Mouse (Mus musculus) T-helper 17 cell (primary cell): ENCODE data around the gene Tpmt.

ENCODE experiments used
- in situ Hi-C, 2 experiments: fragments of 300-600 bp; cut with MboI, MseI; formaldehyde crosslinking; loops; 1 replicate in 1 of 2; 2 replicates in 1 of 2; pipeline ENCODE4 v1.15.1; 2025; ENCODE audit warnings: high pct_unique_total_duplicates in 2 of 2

Tpmt gene

DNA sequence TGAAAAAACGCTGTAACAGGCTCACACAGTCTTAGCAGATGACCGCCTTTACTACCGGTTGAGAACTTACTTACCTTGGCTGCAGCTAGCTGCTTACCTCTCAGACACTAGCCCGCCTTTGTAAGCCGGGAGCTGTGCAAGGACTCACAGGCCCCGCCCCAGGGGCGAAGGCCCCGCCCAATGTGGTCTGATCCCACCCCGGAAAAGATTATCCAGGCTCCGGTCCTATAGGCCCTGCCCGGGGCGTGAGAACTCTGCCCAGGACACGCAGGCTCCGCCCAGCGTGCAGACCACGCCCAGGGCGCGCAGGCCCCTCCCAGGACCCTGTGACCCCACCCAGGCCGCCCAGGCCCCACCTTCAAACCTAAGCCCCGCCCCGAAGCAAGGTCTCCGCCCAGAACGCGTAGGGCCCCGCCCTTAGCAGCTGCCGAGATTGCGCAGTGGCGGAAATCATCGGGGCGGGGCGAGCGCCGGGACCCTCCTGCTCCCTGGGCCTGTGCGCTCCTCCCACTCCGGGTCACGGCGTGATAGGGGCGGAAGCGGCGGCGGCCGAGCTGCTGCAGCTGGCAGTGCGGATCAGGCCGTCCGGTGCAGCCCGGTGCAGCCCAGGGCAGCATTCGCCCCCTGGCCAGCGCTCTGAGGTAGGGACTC lies 1.4 kb downstream of the Tpmt start, which contains the start of gene Kdm1b:
Kdm1b (plus strand) TSS at position 470 of the 651 bp plus-strand sequence.
- in situ Hi-C loops: loop anchor here in 1 of 2 experiments (25.0 kb wide), 1 partner anchor 1469 kb away; the partner anchor contains the start of genes A830005F24Rik and Zfp169

DNA sequence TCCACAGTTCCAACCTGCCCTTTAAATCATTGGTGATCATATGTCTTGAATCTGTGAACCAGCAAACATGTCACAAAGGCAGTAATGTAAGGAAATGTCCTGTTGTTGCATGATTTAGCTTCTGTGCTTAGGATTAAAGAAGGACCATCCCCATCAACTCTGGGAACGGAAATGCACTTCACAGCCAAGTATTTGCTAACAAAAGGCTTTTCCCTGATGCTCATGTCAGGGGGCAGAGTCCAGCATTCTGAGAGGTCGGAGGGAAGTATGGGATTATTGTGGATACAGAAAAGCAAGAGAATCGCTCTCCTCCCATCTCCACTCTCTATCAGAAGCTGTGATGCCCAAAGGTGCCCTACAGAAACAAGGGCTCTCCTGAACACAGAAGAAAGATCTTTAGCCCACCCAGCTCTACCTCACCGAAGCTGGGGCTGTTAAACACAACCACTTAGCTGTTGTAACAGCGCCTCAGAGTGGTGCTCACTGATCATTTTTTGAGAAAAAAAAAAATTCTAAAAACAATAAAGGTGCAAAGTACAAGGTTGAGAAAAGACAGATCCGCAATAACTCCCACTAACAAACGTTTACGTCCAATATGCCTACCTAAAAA lies 2.4 kb downstream of the Tpmt start:
- in situ Hi-C loops: loop anchor here in 1 of 2 experiments (25.0 kb wide), 1 partner anchor 1470 kb away; the partner anchor contains the start of genes A830005F24Rik and Zfp169

- in situ Hi-C loops: loop anchor here in 1 of 2 experiments (25.0 kb wide), 1 partner anchor 1472 kb away; the partner anchor contains the start of genes A830005F24Rik and Zfp169
Observed at GRCm38 (mm10) chr13:47040061-47040460, 4.5 kb downstream of the Tpmt start.

DNA sequence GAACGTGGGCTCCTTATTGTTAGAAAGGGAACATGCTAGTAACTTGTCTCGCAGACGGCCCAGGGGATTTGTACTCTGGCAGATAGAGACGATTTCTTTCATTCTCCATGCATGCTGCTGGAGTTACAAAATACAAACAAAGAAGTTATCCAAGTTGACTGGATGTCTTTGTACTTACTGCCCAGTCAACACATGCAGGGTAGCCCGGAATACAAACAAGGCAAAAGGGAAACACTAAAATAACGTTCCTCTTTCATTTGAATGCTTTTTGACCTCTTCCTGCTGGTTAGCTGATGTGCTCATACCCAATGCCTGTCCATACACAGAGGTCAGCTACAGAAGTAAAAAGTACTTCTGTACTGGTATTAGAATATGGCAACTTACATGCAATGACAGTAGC lies 6.6 kb downstream of the Tpmt start:
- in situ Hi-C loops: loop anchor here in 1 of 2 experiments (25.0 kb wide), 1 partner anchor 1474 kb away; the partner anchor contains the start of genes A830005F24Rik and Zfp169

DNA sequence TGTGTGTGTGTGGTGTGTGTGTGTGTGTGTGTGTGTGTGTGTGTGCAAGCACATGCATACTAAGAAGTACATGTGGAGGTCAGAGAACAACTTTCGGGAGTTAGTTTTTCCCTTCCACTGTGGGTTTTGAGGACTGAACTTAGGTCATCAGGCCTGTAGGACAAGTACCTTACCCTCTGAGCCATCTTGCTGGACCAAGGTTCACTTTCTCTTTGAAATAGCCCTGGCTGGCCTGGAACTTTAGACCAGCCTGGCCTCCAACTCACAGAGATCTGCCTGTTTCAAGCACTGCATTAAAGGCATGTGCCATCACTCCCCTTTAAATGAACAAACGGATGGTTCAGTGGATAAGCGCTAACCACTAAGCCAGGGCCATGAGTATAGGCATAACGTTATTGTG lies 10.9 kb downstream of the Tpmt start:
- in situ Hi-C loops: loop anchor here in 1 of 2 experiments (25.0 kb wide), 1 partner anchor 1479 kb away; the partner anchor contains the start of genes A830005F24Rik and Zfp169

DNA sequence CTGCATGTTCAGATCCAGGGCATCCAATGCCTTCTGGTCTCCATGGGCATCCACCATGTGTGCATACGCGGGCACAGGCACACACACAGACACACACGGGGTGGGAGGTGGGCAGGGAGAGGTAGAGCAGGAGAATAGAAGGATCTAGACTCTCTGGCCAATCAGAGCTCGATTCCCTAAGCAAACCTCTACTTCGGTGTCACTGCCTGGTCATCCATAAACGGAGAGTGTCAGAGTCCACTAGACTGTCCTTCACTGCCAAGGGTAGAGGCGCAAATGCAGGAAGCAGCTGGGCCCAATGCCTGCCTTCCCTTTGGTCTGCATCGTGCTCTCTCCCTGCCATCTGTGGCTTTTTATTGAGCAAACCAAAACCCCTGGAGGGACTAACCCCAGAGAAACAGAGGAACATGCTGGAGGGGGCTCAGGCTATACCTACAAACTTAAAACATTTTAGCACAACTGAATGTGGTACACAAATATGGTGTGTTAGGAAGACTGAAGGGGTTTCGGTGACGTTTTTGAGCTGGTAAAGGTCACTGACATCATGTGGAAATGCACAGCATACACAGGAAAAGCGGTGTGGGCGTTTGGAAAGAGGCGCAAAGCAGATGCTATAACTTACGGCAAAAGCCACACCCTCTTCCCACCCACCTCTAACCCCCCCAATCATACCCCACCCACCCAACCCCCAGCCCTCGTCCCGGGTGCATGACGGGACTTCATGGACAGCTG lies 14.0 kb downstream of the Tpmt start:
- in situ Hi-C loops: loop anchor here in 1 of 2 experiments (25.0 kb wide), 1 partner anchor 1482 kb away; the partner anchor contains the start of genes A830005F24Rik and Zfp169

DNA sequence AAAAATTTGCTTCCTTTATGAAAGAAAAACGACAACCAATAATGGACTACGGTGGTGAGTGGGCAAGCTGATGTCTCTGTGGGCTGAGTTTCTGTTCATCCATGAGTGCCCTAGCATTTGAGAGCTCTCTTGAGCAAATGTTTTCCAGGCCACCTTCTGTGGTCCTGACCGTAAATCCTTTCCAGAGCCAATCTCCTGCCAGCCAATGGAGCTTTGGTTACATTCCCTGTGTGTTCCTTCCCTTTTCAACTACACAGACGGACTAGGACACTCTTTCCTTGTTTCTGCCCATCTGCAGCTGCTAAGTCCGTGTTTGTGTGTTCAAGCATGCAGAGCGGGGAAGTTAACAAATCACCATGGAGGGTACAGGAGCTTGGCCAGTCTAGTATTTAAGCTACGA lies 23.7 kb downstream of the Tpmt start:
- in situ Hi-C loops: loop anchor here in 1 of 2 experiments (25.0 kb wide), 2 partner anchors 183 to 1808 kb away; no protein-coding TSS in a partner anchor

DNA sequence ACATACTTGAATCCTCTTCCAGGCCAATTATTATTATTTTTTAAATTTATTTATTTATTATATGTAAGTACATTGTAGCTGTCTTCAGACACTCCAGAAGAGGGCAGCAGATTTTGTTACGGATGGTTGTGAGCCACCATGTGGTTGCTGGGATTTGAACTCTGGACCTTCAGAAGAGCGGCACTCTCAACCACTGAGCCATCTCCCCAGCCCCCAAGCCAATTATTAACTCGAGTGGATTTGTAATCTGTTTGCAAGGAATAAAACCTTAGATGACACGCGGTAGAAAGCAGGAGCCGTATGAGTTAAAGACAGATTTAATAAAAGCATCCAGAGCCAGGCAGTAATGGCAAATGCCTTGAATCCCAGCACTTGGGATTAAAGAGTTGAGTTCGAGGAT lies 24.8 kb downstream of the Tpmt start:
- in situ Hi-C loops: loop anchor here in 1 of 2 experiments (25.0 kb wide), 2 partner anchors 182 to 1807 kb away; no protein-coding TSS in a partner anchor

DNA sequence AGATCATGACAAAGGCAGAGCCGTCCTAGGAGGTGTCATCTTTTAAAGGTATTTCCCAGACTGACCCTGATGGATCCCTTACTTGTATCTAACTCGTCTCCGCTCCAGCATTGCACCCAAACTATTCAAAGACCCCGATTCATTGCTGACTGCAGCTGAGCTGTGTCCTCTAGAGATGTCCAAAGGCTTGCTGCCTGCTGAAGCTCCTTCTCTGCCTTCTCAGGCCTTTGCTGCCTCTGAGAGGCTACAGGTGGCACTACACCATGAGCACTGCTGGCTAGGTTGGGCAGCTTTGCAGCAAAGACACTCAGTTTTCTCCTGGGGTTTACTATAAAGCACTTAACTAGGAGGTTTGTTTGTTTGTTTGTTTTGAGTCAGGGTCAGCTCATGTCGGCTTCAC lies 27.3 kb downstream of the Tpmt start:
- in situ Hi-C loops: loop anchor here in 1 of 2 experiments (25.0 kb wide), 2 partner anchors 180 to 1805 kb away; no protein-coding TSS in a partner anchor

GRCm38 (mm10) chr13:47015195-47015501 lies 29.4 kb downstream of the Tpmt start:
- in situ Hi-C loops: loop anchor here in 1 of 2 experiments (25.0 kb wide), 2 partner anchors 178 to 1803 kb away; no protein-coding TSS in a partner anchor

DNA sequence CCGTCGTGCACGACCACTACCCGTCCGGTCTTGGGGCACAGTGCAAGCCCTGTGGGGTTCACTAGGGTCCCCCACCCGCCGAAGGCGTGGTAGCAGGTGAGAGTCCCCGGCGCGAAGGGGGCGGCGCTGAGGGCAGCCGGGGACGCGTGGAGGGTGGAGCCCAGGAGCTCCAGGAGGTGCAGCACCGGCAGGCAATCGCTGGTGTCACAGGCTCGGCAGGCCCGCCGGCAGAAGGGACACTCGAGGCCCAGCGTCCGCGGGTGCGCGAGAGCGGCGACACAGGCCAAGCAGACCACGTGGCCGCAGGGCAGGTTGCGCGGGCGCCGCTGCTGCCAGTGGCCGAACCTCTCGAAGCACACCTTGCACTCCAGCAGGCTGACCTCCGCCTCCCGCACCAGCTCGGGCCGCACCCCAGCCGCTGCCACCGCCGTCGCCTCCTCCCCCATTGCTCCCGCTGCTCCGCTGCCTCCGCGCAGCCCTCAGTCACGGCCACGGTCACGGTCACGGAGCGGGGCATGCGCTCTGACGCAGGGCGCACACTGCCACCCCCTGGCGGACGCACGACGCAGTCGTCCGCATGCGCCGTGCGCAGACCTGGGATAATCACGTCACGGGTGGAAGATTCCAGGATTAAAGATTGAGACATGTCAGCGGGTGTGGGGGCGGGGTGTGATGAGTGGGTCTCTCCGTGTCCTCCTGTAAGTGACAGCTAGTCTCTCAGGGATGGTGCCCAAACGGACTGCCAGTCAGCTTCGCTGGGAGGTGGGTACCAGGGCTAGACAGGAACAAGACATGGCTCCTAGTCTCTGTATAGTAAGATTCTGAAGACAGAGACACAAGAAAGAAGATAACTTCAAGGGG lies 30.0 kb downstream of the Tpmt start, which contains the start of gene Nhlrc1:
Nhlrc1 (minus strand) TSS at position 517 of the 861 bp plus-strand sequence.
- in situ Hi-C loops: loop anchor here (5.0 to 25.0 kb wide), 3 partner anchors 177 to 1802 kb away; no protein-coding TSS in a partner anchor

DNA sequence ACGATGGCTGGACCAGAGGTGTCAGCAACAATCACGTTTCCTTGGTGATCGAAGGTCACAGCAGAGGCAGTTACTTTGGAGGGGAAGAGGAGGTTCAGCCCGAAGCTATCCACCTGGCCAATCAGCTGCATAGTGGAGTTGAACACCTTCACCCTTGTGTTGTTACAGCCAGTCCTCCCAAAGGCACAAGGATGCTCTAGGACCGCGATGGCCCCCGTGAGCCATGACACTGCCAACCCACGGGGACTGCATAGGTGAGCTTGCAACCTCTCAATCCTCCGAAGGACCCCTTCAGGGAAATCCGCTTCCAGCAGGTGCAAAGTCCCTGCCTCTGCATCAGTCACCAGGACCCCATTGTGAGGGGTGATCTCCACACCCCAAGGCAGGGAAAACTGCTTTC lies 30.8 kb downstream of the Tpmt start:
- in situ Hi-C loops: loop anchor here (5.0 to 25.0 kb wide), 3 partner anchors 176 to 1801 kb away; no protein-coding TSS in a partner anchor

DNA sequence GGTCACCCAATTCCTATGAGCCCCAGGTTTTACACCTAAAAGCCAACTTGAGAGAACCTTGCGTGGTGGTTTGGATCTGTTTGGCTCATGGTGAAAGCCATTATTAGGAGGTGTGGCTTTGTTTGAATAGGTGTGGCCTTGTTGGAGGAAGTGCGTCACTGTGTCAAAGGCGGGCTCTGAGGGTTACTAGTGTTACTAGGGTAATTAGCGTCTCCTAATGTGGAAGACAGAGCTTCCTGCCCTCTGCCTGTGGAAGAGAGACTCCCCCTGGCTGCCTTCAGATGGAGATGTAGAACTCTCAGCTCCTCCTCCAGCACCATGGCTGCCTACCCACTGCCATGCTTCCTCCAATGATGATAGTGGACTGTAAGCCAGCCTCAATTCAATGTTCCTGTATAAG lies 42.9 kb downstream of the Tpmt start:
- in situ Hi-C loops: loop anchor here in 1 of 2 experiments (25.0 kb wide), 2 partner anchors 164 to 1789 kb away; no protein-coding TSS in a partner anchor

DNA sequence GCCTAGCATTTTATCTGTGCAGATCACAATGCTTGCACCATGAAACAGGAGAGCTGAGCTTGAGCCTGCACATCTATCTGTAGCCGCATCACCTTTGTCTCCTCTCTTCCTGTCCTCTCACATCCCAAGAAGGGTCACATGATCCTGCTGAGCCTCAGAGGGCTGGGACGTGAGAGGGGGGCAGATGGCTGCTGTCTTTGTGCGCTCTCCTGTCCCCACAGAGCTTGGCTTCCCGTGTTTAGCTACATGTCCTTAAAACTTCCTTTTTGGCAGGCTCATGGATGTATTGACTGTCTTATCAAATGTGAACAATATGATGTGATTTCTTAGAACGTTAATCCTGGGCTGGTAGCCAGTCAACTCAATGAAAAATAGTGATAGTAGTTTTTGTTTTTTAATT lies 45.0 kb downstream of the Tpmt start:
- in situ Hi-C loops: no loop called here

DNA sequence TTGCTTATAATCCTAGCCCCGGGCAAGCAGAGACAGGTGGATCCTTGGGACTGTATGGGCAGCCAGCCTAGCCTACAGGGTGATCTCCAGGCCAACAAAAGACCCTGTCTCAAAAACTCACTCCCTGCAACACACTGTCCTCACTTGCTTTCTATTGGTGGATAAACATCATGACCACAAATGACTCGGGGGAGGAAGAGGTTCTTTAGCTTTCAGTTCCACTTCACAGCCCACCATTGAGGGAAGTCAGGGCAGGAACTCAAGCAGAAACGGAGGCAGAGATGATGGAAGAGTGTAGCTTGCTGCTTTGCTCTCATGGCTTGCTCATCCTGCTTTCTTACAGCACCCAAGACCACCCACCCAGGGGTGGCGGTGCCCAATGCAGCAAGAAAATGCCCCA lies 47.2 kb downstream of the Tpmt start:
- in situ Hi-C loops: no loop called here

DNA sequence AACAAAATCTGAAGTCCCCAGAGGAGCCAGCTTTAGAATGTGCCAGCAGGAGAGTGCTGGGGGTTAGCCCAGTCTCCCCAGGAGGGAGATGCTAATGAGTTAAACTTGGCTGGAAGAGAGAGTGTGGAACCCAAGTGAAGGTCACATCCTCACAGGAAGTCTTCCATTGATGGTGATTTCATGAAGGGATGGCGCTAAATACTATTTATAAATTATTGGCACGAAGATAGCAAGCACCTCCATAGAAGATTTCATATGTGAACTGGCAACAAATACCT lies 51.3 kb downstream of the Tpmt start:
- in situ Hi-C loops: no loop called here

DNA sequence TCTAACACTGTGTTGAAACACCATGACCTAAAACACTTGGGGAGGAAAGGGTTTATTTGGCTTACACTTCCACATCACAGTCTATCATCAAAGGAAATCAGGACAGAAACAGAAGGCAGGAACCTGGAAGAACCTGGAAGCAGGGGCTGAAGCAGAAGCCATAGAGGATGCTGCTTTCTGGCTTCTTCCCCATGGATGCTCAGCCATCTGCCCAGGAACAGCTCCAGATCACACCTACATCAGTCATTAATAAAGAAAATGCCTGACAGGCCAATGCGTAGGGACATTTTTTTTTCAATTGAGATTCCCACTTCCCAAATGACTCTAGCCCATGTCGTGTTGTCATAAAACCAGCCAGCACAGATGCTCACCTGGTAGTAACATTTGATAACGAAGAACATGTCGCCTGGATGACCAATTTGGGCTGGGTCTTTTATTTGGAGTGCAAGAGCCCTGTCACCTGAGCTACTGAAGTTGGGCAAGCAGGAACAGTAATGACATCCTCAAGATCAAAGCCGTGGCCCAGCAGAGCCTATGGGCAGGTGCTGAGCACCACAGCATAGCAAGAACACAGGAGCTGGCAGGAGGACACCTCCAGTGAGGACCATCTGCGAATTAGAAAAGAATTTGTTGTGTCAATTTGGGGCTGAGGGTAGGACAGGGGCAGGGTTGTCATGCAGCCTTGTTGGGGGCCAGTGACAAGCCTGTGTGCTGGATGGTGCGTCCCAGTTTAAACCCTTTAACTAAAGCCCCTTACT lies 51.8 kb downstream of the Tpmt start:
- in situ Hi-C loops: no loop called here

DNA sequence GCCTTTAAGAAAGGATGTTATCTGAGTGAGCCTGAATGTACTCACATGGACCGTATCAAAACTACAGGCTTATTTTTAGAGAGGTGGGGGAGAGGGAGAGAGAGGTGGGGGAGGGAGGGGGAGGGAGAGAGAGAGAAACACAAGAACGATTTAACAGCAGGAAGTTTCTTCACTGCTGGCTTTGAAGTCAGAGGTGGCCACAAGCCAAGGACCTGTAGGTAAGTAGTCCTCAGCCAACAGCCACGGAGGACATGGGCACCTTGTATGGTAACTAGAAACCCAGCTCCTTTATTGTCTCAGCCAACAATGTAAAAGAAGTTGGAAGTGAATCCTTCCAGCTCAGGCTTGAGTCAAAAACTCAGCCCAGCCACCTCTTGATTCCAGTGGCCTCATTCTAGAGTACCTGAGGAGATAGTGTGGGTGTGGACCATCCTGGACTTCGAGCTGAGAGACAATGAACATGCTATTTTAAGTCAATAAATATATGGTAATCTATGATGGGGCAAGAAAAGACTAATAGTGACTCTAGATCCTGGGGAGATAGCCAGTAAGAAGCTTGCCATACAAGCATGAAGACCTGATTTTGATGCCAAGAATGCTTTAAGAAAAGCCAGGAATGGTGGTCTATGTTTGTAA lies 54.0 kb downstream of the Tpmt start:
- in situ Hi-C loops: no loop called here

- in situ Hi-C loops: no loop called here
Observed at GRCm38 (mm10) chr13:46987941-46988340, 56.6 kb downstream of the Tpmt start.
